Mouse (Mus musculus) cerebral cortex, adult 2 months (tissue): ENCODE results near the gene Olfr615.

ENCODE experiments used
- WGBS: fragments of 180-500 bp; shearing (Covaris S2); methylation state at CpG from one replicate; pipeline ENCODE4 v1.1.7; 2018; 5-methylcytosine and 5-hydroxymethylcytosine counted together

Gene Olfr615

GRCm38 (mm10) chr7:103555779-103556178, at the start of gene Olfr615:
Gene Olfr615, plus strand, starts transcription at chr7:103556079.
- 73% methylated on average over 2 of the region's 2 CpGs for WGBS

DNA sequence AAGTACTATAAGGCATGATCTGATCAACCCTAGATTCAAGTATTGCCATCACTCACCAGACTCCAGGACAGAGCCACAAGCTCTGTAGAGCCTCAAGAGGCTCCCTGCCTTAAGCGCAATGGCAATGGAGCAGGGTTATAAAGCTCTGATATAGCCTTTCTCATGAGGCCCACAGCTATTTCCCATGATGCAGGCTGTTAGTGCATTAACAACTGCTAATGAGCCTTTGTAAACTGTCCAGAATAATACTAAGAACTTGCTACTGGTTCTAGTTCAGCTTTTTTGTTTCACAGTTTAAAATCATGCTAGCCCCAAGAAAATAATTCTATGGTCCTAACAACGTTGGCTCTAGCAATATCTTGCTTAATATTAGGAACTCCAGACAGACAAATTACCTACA, 43.9 kb upstream of the Olfr615 start, which contains the start of gene Olfr610:
TSS of gene Olfr610 (minus strand) at position 101 of the 400 bp plus-strand sequence.
- 87% methylated on average over 2 of the region's 2 CpGs for WGBS

- WGBS = 50% methylated on average over 1 of the region's 1 CpGs
Measured at GRCm38 (mm10) chr7:103520746-103521145, 35.1 kb upstream of the Olfr615 start, which contains the start of gene Olfr611. Gene Olfr611, minus strand, starts transcription at chr7:103520846.

GRCm38 (mm10) chr7:103542617-103543016, 13.3 kb upstream of the Olfr615 start, which contains the start of gene Olfr612:
Gene Olfr612, minus strand, starts transcription at chr7:103542717.
- WGBS = 66% methylated on average over 2 of the region's 2 CpGs

GRCm38 (mm10) chr7:103547774-103548173, 8.1 kb upstream of the Olfr615 start, which contains the start of gene Olfr613:
Gene Olfr613, plus strand, starts transcription at chr7:103548074.
- 82% methylated on average over 2 of the region's 2 CpGs for WGBS

DNA sequence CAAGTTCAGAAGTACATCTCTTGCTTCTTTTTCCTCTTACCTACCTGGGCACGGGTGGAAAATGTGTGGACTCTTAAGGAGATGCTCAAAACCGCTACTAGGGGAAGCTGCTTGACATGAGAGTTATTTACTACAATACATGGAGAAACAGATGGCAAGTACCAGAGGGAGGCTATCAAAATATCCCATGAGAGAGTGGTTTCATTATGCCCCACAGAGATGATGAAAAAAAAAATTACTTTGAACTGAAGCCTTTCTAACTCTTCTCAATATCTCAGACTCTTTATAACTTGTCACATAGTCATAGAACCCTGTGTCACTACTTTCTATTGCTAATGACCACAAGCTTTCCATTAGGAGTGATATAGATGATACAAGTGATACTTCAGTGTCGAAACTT, 13.2 kb downstream of the Olfr615 start, which contains the start of gene Olfr616:
TSS of gene Olfr616 (minus strand) at position 101 of the 400 bp plus-strand sequence.
- WGBS = 75% methylated on average over 3 of the region's 3 CpGs

- 83% methylated on average over 1 of the region's 1 CpGs for WGBS
Measured at GRCm38 (mm10) chr7:103572761-103573160, 16.9 kb downstream of the Olfr615 start, which contains the start of gene Olfr617. Gene Olfr617, plus strand, starts transcription at chr7:103573061.

DNA sequence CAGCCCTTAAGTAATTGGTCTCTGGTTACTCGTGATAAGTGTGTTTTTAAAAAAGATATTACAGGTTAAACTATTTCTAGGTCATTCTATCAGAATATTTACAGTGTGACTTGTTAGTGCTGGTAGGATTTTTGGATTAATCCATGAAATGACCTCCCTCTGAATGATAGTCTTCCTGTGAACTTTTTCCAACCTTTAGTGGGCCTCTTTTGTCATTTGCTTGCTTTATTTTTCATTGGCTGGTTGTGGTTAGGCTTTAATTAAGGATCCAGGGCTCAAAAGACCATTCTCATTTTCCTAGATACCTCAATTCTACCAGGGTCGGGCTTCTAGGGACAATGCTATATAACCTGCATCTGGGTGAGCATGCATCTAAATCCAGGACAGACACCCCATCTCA, 33.9 kb downstream of the Olfr615 start, which contains the start of gene Olfr618:
TSS of gene Olfr618 (plus strand) at position 301 of the 400 bp plus-strand sequence.
- WGBS = 55% methylated on average over 2 of the region's 2 CpGs

DNA sequence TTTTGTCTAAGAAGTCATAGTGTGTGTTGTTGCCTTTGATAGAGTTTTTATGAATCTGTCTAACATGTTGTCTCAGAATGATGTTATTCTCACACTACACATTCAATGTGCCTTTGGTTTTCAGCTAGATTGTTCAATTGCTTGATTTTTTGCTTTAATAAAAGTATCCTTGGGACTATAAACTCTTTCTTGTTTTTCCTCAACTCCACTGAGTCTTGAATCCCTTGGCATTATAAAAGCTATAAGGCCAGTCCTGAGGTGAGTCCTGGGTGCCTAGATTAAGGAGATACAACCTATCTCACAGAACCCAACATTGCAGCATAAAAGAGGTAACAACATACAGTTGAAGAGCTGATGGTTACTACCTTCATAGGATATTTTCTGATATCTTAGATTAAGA, 44.4 kb downstream of the Olfr615 start, which contains the start of gene Olfr619:
TSS of gene Olfr619 (plus strand) at position 301 of the 400 bp plus-strand sequence.

GRCm38 (mm10) chr7:103607425-103607824, 51.5 kb downstream of the Olfr615 start:
- WGBS = 75% methylated on average over 2 of the region's 2 CpGs

GRCm38 (mm10) chr7:103612434-103612833, 56.6 kb downstream of the Olfr615 start, which contains the start of gene Olfr620:
Gene Olfr620, minus strand, starts transcription at chr7:103612534.
- WGBS = 76% methylated on average over 2 of the region's 2 CpGs
